Mouse (Mus musculus) CH12.LX (cell line): ENCODE results near the gene Fgfr2. TPM values are rescaled to one million over a fixed set of nuclear protein-coding genes. Genes with fewer than 3 reads are reported as not detected.

Experiments
- DNase-seq: peaks from one replicate; pipeline ENCODE4 v3.0.0-alpha.2; 2013; ENCODE audit errors: extremely low read depth
- H3K27ac ChIP-seq: 2 replicates; pipeline ENCODE4 v1.5.1; 2012; ENCODE audit warnings: low read depth, mild to moderate bottlenecking, control low read depth, moderate library complexity; ENCODE audit not compliant: insufficient read depth
- H3K27me3 ChIP-seq: replicated peaks from 2 replicates; pipeline ENCODE3; 2012; ENCODE audit warnings: inconsistent platforms
- H3K36me3 ChIP-seq, 2 experiments: replicated peaks in 1 of 2; 2 replicates each; pipeline versions ENCODE3 to v1.6.1; 2012; ENCODE audit warnings: inconsistent platforms in 1 of 2, low read length in 1 of 2, mild to moderate bottlenecking in 1 of 2, mixed read lengths in 1 of 2, moderate library complexity in 1 of 2; ENCODE audit not compliant: control insufficient read depth in 1 of 2, insufficient read depth in 1 of 2
- H3K4me1 ChIP-seq, 2 experiments: 2 replicates each; pipeline ENCODE4 v1.6.1; 2012; ENCODE audit warnings: inconsistent platforms in 1 of 2, moderate library complexity in 1 of 2; ENCODE audit not compliant: insufficient read depth in 2 of 2, control insufficient read depth in 1 of 2
- H3K4me2 ChIP-seq: 2 replicates; pipeline ENCODE4 v1.6.1; 2012; ENCODE audit warnings: low read depth, mild to moderate bottlenecking, control low read depth; ENCODE audit not compliant: poor library complexity, insufficient read depth, severe bottlenecking
- H3K4me3 ChIP-seq, 3 experiments: fragments of 150-350 bp in 1 of 3; sonication (generic) in 1 of 3; replicated peaks in 1 of 3; 2 replicates each; pipeline versions ENCODE3 to v1.5.1; 2011 to 2012; ENCODE audit warnings: low read depth in 2 of 3, low read length in 2 of 3, mild to moderate bottlenecking in 2 of 3, moderate library complexity in 2 of 3, control low read depth in 1 of 3, improper control_type of control experiment in 1 of 3, inconsistent platforms in 1 of 3, mixed read lengths in 1 of 3; ENCODE audit not compliant: poor library complexity in 1 of 3
- H3K79me2 ChIP-seq: replicated peaks from 2 replicates; pipeline ENCODE4 v1.6.1; 2012; ENCODE audit warnings: mild to moderate bottlenecking, moderate library complexity; ENCODE audit not compliant: control insufficient read depth, poor library complexity, insufficient read depth, severe bottlenecking; ENCODE audit errors: extremely low read depth
- H3K9ac ChIP-seq: 2 replicates; pipeline ENCODE4 v1.6.1; 2012; ENCODE audit warnings: low read depth, mild to moderate bottlenecking, control low read depth, moderate library complexity; ENCODE audit not compliant: insufficient read depth
- H3K9me3 ChIP-seq: replicated peaks from 2 replicates; pipeline ENCODE3; 2012; ENCODE audit warnings: low read length, inconsistent platforms, mixed read lengths
- CHD2 ChIP-seq: IDR thresholded peaks from 2 replicates; pipeline ENCODE4 v1.6.1; 2011; ENCODE audit warnings: low read length, improper control_type of control experiment
- CTCF ChIP-seq, 2 experiments: IDR thresholded peaks in 1 of 2; conservative IDR thresholded peaks in 1 of 2; 2 replicates each; pipeline ENCODE4 v1.5.1; 2011 to 2012; ENCODE audit warnings: low read depth in 2 of 2, low read length in 2 of 2, improper control_type of control experiment in 1 of 2, inconsistent platforms in 1 of 2, mild to moderate bottlenecking in 1 of 2, moderate library complexity in 1 of 2
- E2F4 ChIP-seq: IDR thresholded peaks from 2 replicates; pipeline ENCODE4 v1.6.1; 2011; ENCODE audit warnings: low read depth, low read length, improper control_type of control experiment; ENCODE audit not compliant: insufficient replicate concordance
- ELF1 ChIP-seq: IDR thresholded peaks from 2 replicates; pipeline ENCODE4 v1.6.1; 2014; ENCODE audit warnings: low read depth, mild to moderate bottlenecking, inconsistent platforms, low read length, improper control_type of control experiment
- HCFC1 ChIP-seq: IDR thresholded peaks from 2 replicates; pipeline ENCODE4 v1.6.1; 2012; ENCODE audit warnings: low read depth, mild to moderate bottlenecking, inconsistent platforms, low read length, improper control_type of control experiment
- JUN ChIP-seq: IDR thresholded peaks from 2 replicates; pipeline ENCODE4 v1.6.1; 2011; ENCODE audit warnings: low read depth, mild to moderate bottlenecking, low read length, improper control_type of control experiment, moderate library complexity; ENCODE audit not compliant: insufficient read depth
- KAT2A ChIP-seq: IDR thresholded peaks from 2 replicates; pipeline ENCODE4 v1.6.1; 2012; ENCODE audit warnings: low read length, improper control_type of control experiment, inconsistent platforms; ENCODE audit not compliant: insufficient replicate concordance
- MAFK ChIP-seq: IDR thresholded peaks from 2 replicates; pipeline ENCODE4 v1.6.1; 2011; ENCODE audit warnings: low read length, improper control_type of control experiment; ENCODE audit not compliant: insufficient replicate concordance
- MAX ChIP-seq: IDR thresholded peaks from 2 replicates; pipeline ENCODE4 v1.6.1; 2011; ENCODE audit warnings: low read length, improper control_type of control experiment
- MAZ ChIP-seq: IDR thresholded peaks from 2 replicates; pipeline ENCODE4 v1.6.1; 2012; ENCODE audit warnings: low read depth, mild to moderate bottlenecking, inconsistent platforms, low read length, improper control_type of control experiment, moderate library complexity
- MEF2A ChIP-seq: IDR thresholded peaks from 2 replicates; pipeline ENCODE4 v1.6.1; 2014; ENCODE audit warnings: low read depth, mild to moderate bottlenecking, inconsistent platforms, low read length, improper control_type of control experiment, borderline replicate concordance
- MXI1 ChIP-seq: IDR thresholded peaks from 2 replicates; pipeline ENCODE4 v1.6.1; 2011; ENCODE audit warnings: mild to moderate bottlenecking, low read depth, low read length, improper control_type of control experiment
- MYC ChIP-seq: IDR thresholded peaks from 2 replicates; pipeline ENCODE4 v1.6.1; 2011; ENCODE audit warnings: low read depth, mild to moderate bottlenecking, improper control_type of control experiment, low read length
- NELFE ChIP-seq: IDR thresholded peaks from 2 replicates; pipeline ENCODE4 v1.6.1; 2011; ENCODE audit warnings: low read depth, low read length, improper control_type of control experiment
- PAX5 ChIP-seq: IDR thresholded peaks from 2 replicates; pipeline ENCODE4 v1.6.1; 2012; ENCODE audit warnings: low read length, inconsistent platforms, mixed read lengths
- POLR2AphosphoS2 ChIP-seq: IDR thresholded peaks from 2 replicates; pipeline ENCODE4 v1.6.1; 2011; ENCODE audit warnings: low read depth, low read length, improper control_type of control experiment
- RAD21 ChIP-seq: IDR thresholded peaks from 2 replicates; pipeline ENCODE4 v1.6.1; 2011; ENCODE audit warnings: low read depth, mild to moderate bottlenecking, low read length, improper control_type of control experiment, moderate library complexity
- RCOR1 ChIP-seq: conservative IDR thresholded peaks from 2 replicates; pipeline ENCODE4 v1.6.1; 2012; ENCODE audit warnings: low read depth, mild to moderate bottlenecking, inconsistent platforms, low read length, improper control_type of control experiment
- SIN3A ChIP-seq: IDR thresholded peaks from 2 replicates; pipeline ENCODE4 v1.6.1; 2012; ENCODE audit warnings: low read length, improper control_type of control experiment, inconsistent platforms
- SMC3 ChIP-seq: IDR thresholded peaks from 2 replicates; pipeline ENCODE4 v1.6.1; 2011; ENCODE audit warnings: low read depth, low read length, improper control_type of control experiment
- TBP ChIP-seq: conservative IDR thresholded peaks from 2 replicates; pipeline ENCODE4 v1.6.1; 2011; ENCODE audit warnings: low read depth, low read length, improper control_type of control experiment
- TCF12 ChIP-seq: IDR thresholded peaks from 2 replicates; pipeline ENCODE4 v1.6.1; 2014; ENCODE audit warnings: low read depth, mild to moderate bottlenecking, inconsistent platforms, low read length, improper control_type of control experiment
- UBTF ChIP-seq: IDR thresholded peaks from 2 replicates; pipeline ENCODE4 v1.6.1; 2012; ENCODE audit warnings: low read depth, mild to moderate bottlenecking, inconsistent platforms, low read length, improper control_type of control experiment, moderate library complexity
- ZC3H11A ChIP-seq: IDR thresholded peaks from 2 replicates; pipeline ENCODE4 v1.6.1; 2012; ENCODE audit warnings: low read depth, mild to moderate bottlenecking, inconsistent platforms, low read length, improper control_type of control experiment
- ZKSCAN1 ChIP-seq: IDR thresholded peaks from 2 replicates; pipeline ENCODE4 v1.6.1; 2012; ENCODE audit warnings: low read depth, inconsistent platforms, low read length, improper control_type of control experiment, borderline replicate concordance
- ZMIZ1 ChIP-seq: IDR thresholded peaks from 2 replicates; pipeline ENCODE4 v1.6.1; 2012; ENCODE audit warnings: low read depth, mild to moderate bottlenecking, inconsistent platforms, low read length, improper control_type of control experiment
- ZNF384 ChIP-seq: IDR thresholded peaks from 2 replicates; pipeline ENCODE4 v1.6.1; 2012; ENCODE audit warnings: low read depth, low read length, improper control_type of control experiment, inconsistent platforms
- dilution Hi-C: fragments of 300-500 bp; cut with MboI; formaldehyde crosslinking; loops from 2 replicates; pipeline ENCODE4 v1.14.3; 2020; ENCODE audit warnings: low sequenced_read_pairs; ENCODE audit not compliant: extremely low pct_unique_long_range_greater_than_20kb, extremely low pct_ligation_motif_present
- in situ Hi-C: fragments of 300-500 bp; cut with MboI; formaldehyde crosslinking; loops from 3 replicates; pipeline ENCODE4 v1.14.3; 2019; ENCODE audit warnings: low sequenced_read_pairs, low pct_ligation_motif_present, low pct_unique_long_range_greater_than_20kb, mixed read lengths
- polyA plus RNA-seq: library from polyadenylated mRNA; unstranded; fragments of >175 nt; gene quantifications from 2 replicates; pipeline ENCODE4 v1.2.1, GENCODE M21; 2012; ENCODE audit warnings: low read depth; ENCODE audit not compliant: insufficient read length
- total RNA-seq, 2 experiments: library from RNA; depleted of rRNA; stranded (reverse); fragments of 300-350 nt in 1 of 2; fragments of >200 nt in 1 of 2; gene quantifications; 2 replicates each; pipeline ENCODE4 v1.2.3; 2012 to 2014

The Fgfr2 gene
- total and polyA plus RNA-seq, 3 experiments, result not detected

DNA sequence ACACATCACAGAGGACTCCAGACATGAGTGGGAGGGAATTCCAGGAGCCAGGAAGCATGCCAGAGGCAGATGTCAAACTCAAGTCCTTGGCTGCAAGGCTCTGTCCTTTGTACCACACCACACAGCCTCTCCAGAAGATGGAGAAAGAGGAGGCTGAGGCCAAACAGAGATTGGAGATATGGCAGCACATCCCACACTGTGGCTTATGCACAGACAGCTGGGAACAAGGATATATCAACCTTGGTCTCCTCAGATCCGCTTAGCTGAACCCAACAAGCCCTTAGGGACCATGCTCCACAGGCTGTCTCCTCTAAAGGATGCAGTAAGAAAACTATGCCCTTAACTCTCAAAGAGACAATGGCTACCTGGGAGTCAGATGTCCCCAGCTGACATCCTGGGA, 751.3 kb downstream of the Fgfr2 start:
- Histone ChIP-seq H3K36me3 (no peaks in the 10 kb centered on the region), H3K9ac (no peak overlapping the region), H3K9me3 (peaks cover 2% of the 10 kb centered on the region), H3K27ac (no peak overlapping the region), H3K4me2 (no peak overlapping the region), H3K79me2 (no peaks in the 10 kb centered on the region), H3K4me3 (no peak overlapping the region), H3K4me1 (no peaks in the 10 kb centered on the region), H3K27me3 (peaks cover 89% of the 10 kb centered on the region)
- in situ Hi-C loops, result no loop called here
- TF ChIP-seq MAZ (no peak), NELFE (no peak), ZNF384 (no peak), CTCF (conservative IDR thresholded peaks at IDR 0.05 in 1 of 2, IDR thresholded peaks at IDR 0.05 in 1 of 2; ENCODE audit: low read depth in 2 of 2, low read length in 2 of 2) (no peak), MYC (no peak), TCF12 (no peak), E2F4 (no peak), MEF2A (no peak), MXI1 (no peak), MAX (no peak), KAT2A (no peak), SMC3 (no peak), POLR2AphosphoS2 (no peak), ZKSCAN1 (no peak), RCOR1 (no peak), ZMIZ1 (no peak), HCFC1 (no peak)
- DNase-seq, result no peak
- dilution Hi-C loops, result no loop called here

DNA sequence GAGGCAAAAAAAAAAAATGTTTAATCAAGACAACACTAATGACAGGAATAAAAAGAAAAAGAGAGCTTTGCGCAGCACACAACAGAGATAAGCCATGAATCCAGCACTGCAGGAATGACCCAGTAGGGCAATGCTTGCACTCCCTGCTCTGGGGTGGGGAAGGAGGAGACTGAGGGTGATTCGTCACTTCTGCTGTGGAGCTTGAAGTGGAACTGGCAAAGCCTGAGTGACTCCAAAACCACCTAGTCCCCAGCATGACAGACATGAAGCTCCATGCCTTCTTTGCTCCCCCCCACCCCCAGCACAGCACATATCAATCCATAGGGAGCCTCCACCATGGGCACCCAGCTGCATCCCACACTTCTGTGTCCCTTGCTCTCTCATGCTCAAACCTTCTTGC, 753.4 kb downstream of the Fgfr2 start:
- Histone ChIP-seq H3K36me3 (no peaks in the 10 kb centered on the region), H3K27me3 (peaks cover 86% of the 10 kb centered on the region), H3K27ac (no peak overlapping the region), H3K9me3 (peaks cover 2% of the 10 kb centered on the region), H3K79me2 (no peaks in the 10 kb centered on the region)
- dilution Hi-C loops, result no loop called here
- no peak for DNase-seq
- TF ChIP-seq UBTF, result no peak
- no peak for TF ChIP-seq SIN3A
- TF ChIP-seq TBP, result no peak
- TF ChIP-seq MAZ, result no peak
- TF ChIP-seq MYC, result no peak
- TF ChIP-seq PAX5, result no peak
- TF ChIP-seq RAD21, result no peak
- TF ChIP-seq CHD2, result no peak
- TF ChIP-seq TCF12, result no peak
- no peak for TF ChIP-seq JUN
- TF ChIP-seq ZMIZ1, result no peak
- TF ChIP-seq MAFK, result no peak
- TF ChIP-seq SMC3, result no peak
- no peak for TF ChIP-seq ZC3H11A
- no peak for TF ChIP-seq ELF1
- TF ChIP-seq, all 38 proteins: peak for 0
- in situ Hi-C loops, result no loop called here
- Histone ChIP-seq H3K4me3 (no peak overlapping the region), H3K4me1 (peaks cover 0 to 15% of the 10 kb centered on the region in 2 experiments; a peak in 2 of 4 replicates), H3K4me2 (no peak overlapping the region), H3K9ac (no peak overlapping the region)
